Mouse (Mus musculus): ENCODE data around the gene Ptgfrn. TPM values are rescaled to one million over a fixed set of nuclear protein-coding genes. Genes with fewer than 3 reads are reported as not detected.

Gene Ptgfrn
- polyA plus RNA-seq, 1 experiment from 2014 or later = 3.4 TPM

- Histone ChIP-seq H3K27ac (ENCODE audit: low read length) (peak overlapping the region; percentile 74), H3K9ac (replicated peaks; ENCODE audit: low read depth, low read length) (peak overlapping the region; percentile 92), H3K27me3 (replicated peaks; ENCODE audit: control insufficient read depth, insufficient read depth, low read length) (no peaks in the 10 kb centered on the region), H3K9me3 (ENCODE audit: control insufficient read depth, low read length) (no peaks in the 10 kb centered on the region), H3K36me3 (ENCODE audit: control insufficient read depth, insufficient read depth) (no peaks in the 10 kb centered on the region), H3K4me3 (replicated peaks; ENCODE audit: low read length) (peak overlapping the region; percentile 78), H3K4me1 (replicated peaks; ENCODE audit: control insufficient read depth, insufficient read depth, low read length) (peaks cover 56% of the 10 kb centered on the region), H3K4me2 (ENCODE audit: low read length) (peak overlapping the region; percentile 94)
- WGBS = under 1% methylated on average over 47 of the region's 47 CpGs
- ATAC-seq = peak; percentile 43
Observed at GRCm38 (mm10) chr3:101109558-101110021, 488 bp downstream of the Ptgfrn start.

- no peak for ATAC-seq
- Histone ChIP-seq H3K4me3 (replicated peaks; ENCODE audit: low read length) (peak overlapping the region; percentile 78), H3K4me1 (replicated peaks; ENCODE audit: control insufficient read depth, insufficient read depth, low read length) (peaks cover 60% of the 10 kb centered on the region), H3K4me2 (ENCODE audit: low read length) (peak overlapping the region; percentile 94), H3K9me3 (ENCODE audit: control insufficient read depth, low read length) (no peaks in the 10 kb centered on the region), H3K27me3 (replicated peaks; ENCODE audit: control insufficient read depth, insufficient read depth, low read length) (no peaks in the 10 kb centered on the region), H3K9ac (replicated peaks; ENCODE audit: low read depth, low read length) (peak overlapping the region; percentile 92), H3K27ac (ENCODE audit: low read length) (no peak overlapping the region; the same call in 1 of the 2 replicates), H3K36me3 (ENCODE audit: control insufficient read depth, insufficient read depth) (no peaks in the 10 kb centered on the region)
- 13% methylated on average over 5 of the region's 5 CpGs for WGBS
Observed at GRCm38 (mm10) chr3:101108848-101109247, 1.2 kb downstream of the Ptgfrn start.

- Histone ChIP-seq H3K27me3 (replicated peaks; ENCODE audit: control insufficient read depth, insufficient read depth, low read length) (no peaks in the 10 kb centered on the region), H3K9me3 (ENCODE audit: control insufficient read depth, low read length) (no peaks in the 10 kb centered on the region), H3K4me2 (ENCODE audit: low read length) (peak overlapping the region; percentile 94), H3K9ac (replicated peaks; ENCODE audit: low read depth, low read length) (no peak overlapping the region), H3K27ac (ENCODE audit: low read length) (no peak overlapping the region), H3K4me1 (replicated peaks; ENCODE audit: control insufficient read depth, insufficient read depth, low read length) (peaks cover 60% of the 10 kb centered on the region), H3K4me3 (replicated peaks; ENCODE audit: low read length) (peak overlapping the region; percentile 78), H3K36me3 (ENCODE audit: control insufficient read depth, insufficient read depth) (no peaks in the 10 kb centered on the region)
- WGBS = 65% methylated on average over 3 of the region's 3 CpGs
- ATAC-seq = no peak
Observed at GRCm38 (mm10) chr3:101108282-101108681, 1.8 kb downstream of the Ptgfrn start.

GRCm38 (mm10) chr3:101106326-101106725 is 3.8 kb downstream of the Ptgfrn start:
- Histone ChIP-seq H3K4me1 (replicated peaks; ENCODE audit: control insufficient read depth, insufficient read depth, low read length) (peaks cover 63% of the 10 kb centered on the region), H3K27ac (ENCODE audit: low read length) (no peak overlapping the region), H3K27me3 (replicated peaks; ENCODE audit: control insufficient read depth, insufficient read depth, low read length) (no peaks in the 10 kb centered on the region), H3K4me3 (replicated peaks; ENCODE audit: low read length) (no peak overlapping the region), H3K36me3 (ENCODE audit: control insufficient read depth, insufficient read depth) (no peaks in the 10 kb centered on the region), H3K9me3 (ENCODE audit: control insufficient read depth, low read length) (no peaks in the 10 kb centered on the region), H3K9ac (replicated peaks; ENCODE audit: low read depth, low read length) (no peak overlapping the region), H3K4me2 (ENCODE audit: low read length) (no peak overlapping the region)
- ATAC-seq = no peak
- 58% methylated on average over 3 of the region's 3 CpGs for WGBS

GRCm38 (mm10) chr3:101105486-101105885 is 4.6 kb downstream of the Ptgfrn start:
- H3K9ac ChIP-seq (replicated peaks; ENCODE audit: low read depth, low read length) = peak overlapping the region; percentile 20; the same call in 1 of the 2 replicates
- peak overlapping the region; percentile 3; the same call in 1 of the 2 replicates for H3K27ac ChIP-seq (ENCODE audit: low read length)
- no peaks in the 10 kb centered on the region for H3K36me3 ChIP-seq (ENCODE audit: control insufficient read depth, insufficient read depth)
- H3K27me3 ChIP-seq (replicated peaks; ENCODE audit: control insufficient read depth, insufficient read depth, low read length) = no peaks in the 10 kb centered on the region
- H3K4me1 ChIP-seq (replicated peaks; ENCODE audit: control insufficient read depth, insufficient read depth, low read length) = peaks cover 64% of the 10 kb centered on the region
- 0 out of 2 replicates have a peak, but pooled peaks have one; percentile 9 for ATAC-seq
- H3K4me3 ChIP-seq (replicated peaks; ENCODE audit: low read length) = no peak overlapping the region
- H3K9me3 ChIP-seq (ENCODE audit: control insufficient read depth, low read length) = no peaks in the 10 kb centered on the region
- 15% methylated on average over 11 of the region's 11 CpGs for WGBS
- peak overlapping the region; percentile 18 for H3K4me2 ChIP-seq (ENCODE audit: low read length)

- Histone ChIP-seq H3K27ac (ENCODE audit: low read length) (no peak overlapping the region), H3K4me3 (replicated peaks; ENCODE audit: low read length) (no peak overlapping the region), H3K9ac (replicated peaks; ENCODE audit: low read depth, low read length) (no peak overlapping the region), H3K4me2 (ENCODE audit: low read length) (no peak overlapping the region), H3K27me3 (replicated peaks; ENCODE audit: control insufficient read depth, insufficient read depth, low read length) (no peaks in the 10 kb centered on the region), H3K4me1 (replicated peaks; ENCODE audit: control insufficient read depth, insufficient read depth, low read length) (peaks cover 62% of the 10 kb centered on the region), H3K9me3 (ENCODE audit: control insufficient read depth, low read length) (no peaks in the 10 kb centered on the region), H3K36me3 (ENCODE audit: control insufficient read depth, insufficient read depth) (no peaks in the 10 kb centered on the region)
- WGBS = 77% methylated on average over 9 of the region's 9 CpGs
- ATAC-seq = no peak
Observed at GRCm38 (mm10) chr3:101104883-101105282, 5.2 kb downstream of the Ptgfrn start.

- Histone ChIP-seq H3K27ac (ENCODE audit: low read length) (no peak overlapping the region), H3K9me3 (ENCODE audit: control insufficient read depth, low read length) (no peaks in the 10 kb centered on the region), H3K9ac (replicated peaks; ENCODE audit: low read depth, low read length) (no peak overlapping the region), H3K4me1 (replicated peaks; ENCODE audit: control insufficient read depth, insufficient read depth, low read length) (peaks cover 54% of the 10 kb centered on the region), H3K36me3 (ENCODE audit: control insufficient read depth, insufficient read depth) (no peaks in the 10 kb centered on the region), H3K4me3 (replicated peaks; ENCODE audit: low read length) (no peak overlapping the region), H3K27me3 (replicated peaks; ENCODE audit: control insufficient read depth, insufficient read depth, low read length) (no peaks in the 10 kb centered on the region), H3K4me2 (ENCODE audit: low read length) (no peak overlapping the region)
- no peak for ATAC-seq
- 75% methylated on average over 9 of the region's 9 CpGs for WGBS
Observed at GRCm38 (mm10) chr3:101103770-101104169, 6.3 kb downstream of the Ptgfrn start.

GRCm38 (mm10) chr3:101102106-101102505 is 8.0 kb downstream of the Ptgfrn start:
- H3K4me1 ChIP-seq (replicated peaks; ENCODE audit: control insufficient read depth, insufficient read depth, low read length) = peaks cover 52% of the 10 kb centered on the region
- H3K27me3 ChIP-seq (replicated peaks; ENCODE audit: control insufficient read depth, insufficient read depth, low read length) = no peaks in the 10 kb centered on the region
- no peak overlapping the region for H3K27ac ChIP-seq (ENCODE audit: low read length)
- H3K9ac ChIP-seq (replicated peaks; ENCODE audit: low read depth, low read length) = no peak overlapping the region
- no peak for ATAC-seq
- no peaks in the 10 kb centered on the region for H3K9me3 ChIP-seq (ENCODE audit: control insufficient read depth, low read length)
- H3K36me3 ChIP-seq (ENCODE audit: control insufficient read depth, insufficient read depth) = no peaks in the 10 kb centered on the region
- WGBS = 33% methylated on average over 7 of the region's 7 CpGs
- no peak overlapping the region for H3K4me3 ChIP-seq (replicated peaks; ENCODE audit: low read length)
- H3K4me2 ChIP-seq (ENCODE audit: low read length) = no peak overlapping the region

- H3K4me3 ChIP-seq (replicated peaks; ENCODE audit: low read length) = no peak overlapping the region
- H3K4me1 ChIP-seq (replicated peaks; ENCODE audit: control insufficient read depth, insufficient read depth, low read length) = peaks cover 50% of the 10 kb centered on the region
- no peak overlapping the region for H3K4me2 ChIP-seq (ENCODE audit: low read length)
- no peaks in the 10 kb centered on the region for H3K27me3 ChIP-seq (replicated peaks; ENCODE audit: control insufficient read depth, insufficient read depth, low read length)
- ATAC-seq = no peak
- no peaks in the 10 kb centered on the region for H3K9me3 ChIP-seq (ENCODE audit: control insufficient read depth, low read length)
- no peak overlapping the region for H3K27ac ChIP-seq (ENCODE audit: low read length)
- 63% methylated on average over 7 of the region's 7 CpGs for WGBS
- no peak overlapping the region for H3K9ac ChIP-seq (replicated peaks; ENCODE audit: low read depth, low read length)
- no peaks in the 10 kb centered on the region for H3K36me3 ChIP-seq (ENCODE audit: control insufficient read depth, insufficient read depth)
Observed at GRCm38 (mm10) chr3:101101184-101101583, 8.9 kb downstream of the Ptgfrn start.

All from forebrain, embryonic 16.5 days (tissue).